Mouse (Mus musculus): ENCODE results near the gene Sgf29. TPM values are rescaled to one million over a fixed set of nuclear protein-coding genes. Genes with fewer than 3 reads are reported as not detected.
"Not testable (repeated sequence)": the region's sequence is repeated elsewhere in the genome, so short reads cannot be mapped to it uniquely, and the experiment has no call there.

Sgf29 gene
- polyA plus RNA-seq, 1 experiment, result 36.4 TPM

DNA sequence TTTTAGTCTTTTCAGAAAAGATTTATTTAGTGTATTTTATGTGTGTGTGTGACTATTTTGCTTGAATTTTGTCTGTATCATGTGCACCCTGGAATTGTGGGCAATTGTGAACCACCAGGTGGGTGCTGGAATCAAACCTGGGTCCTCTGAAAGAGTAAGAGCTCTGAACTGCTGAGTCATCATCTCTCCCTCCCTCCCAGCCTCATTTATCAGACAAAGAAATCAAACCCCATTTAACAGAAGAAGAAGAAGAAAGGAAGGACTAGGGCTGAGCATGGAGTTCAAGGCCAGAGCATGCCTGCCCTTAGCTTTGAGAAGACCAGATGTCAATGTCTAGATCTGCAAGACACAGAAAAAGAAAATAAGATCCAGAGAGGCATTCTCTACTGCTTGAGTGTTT, 13.7 kb upstream of the Sgf29 start:
- DNase-seq, result no peak
- no peak for TF ChIP-seq CTCF (IDR thresholded peaks at IDR 0.05; ENCODE audit: insufficient read depth, low read length)
- TF ChIP-seq POLR2A (IDR thresholded peaks at IDR 0.05; ENCODE audit: borderline replicate concordance, extremely low read depth, low read depth, low read length), result no peak
- Histone ChIP-seq H3K4me3 (replicated peaks; ENCODE audit: extremely low read depth, low read depth, low read length) (no peak overlapping the region), H3K4me1 (ENCODE audit: control insufficient read depth, insufficient read depth, low read length) (peaks cover 2% of the 10 kb centered on the region; the same call in 1 of the 2 replicates)

DNA sequence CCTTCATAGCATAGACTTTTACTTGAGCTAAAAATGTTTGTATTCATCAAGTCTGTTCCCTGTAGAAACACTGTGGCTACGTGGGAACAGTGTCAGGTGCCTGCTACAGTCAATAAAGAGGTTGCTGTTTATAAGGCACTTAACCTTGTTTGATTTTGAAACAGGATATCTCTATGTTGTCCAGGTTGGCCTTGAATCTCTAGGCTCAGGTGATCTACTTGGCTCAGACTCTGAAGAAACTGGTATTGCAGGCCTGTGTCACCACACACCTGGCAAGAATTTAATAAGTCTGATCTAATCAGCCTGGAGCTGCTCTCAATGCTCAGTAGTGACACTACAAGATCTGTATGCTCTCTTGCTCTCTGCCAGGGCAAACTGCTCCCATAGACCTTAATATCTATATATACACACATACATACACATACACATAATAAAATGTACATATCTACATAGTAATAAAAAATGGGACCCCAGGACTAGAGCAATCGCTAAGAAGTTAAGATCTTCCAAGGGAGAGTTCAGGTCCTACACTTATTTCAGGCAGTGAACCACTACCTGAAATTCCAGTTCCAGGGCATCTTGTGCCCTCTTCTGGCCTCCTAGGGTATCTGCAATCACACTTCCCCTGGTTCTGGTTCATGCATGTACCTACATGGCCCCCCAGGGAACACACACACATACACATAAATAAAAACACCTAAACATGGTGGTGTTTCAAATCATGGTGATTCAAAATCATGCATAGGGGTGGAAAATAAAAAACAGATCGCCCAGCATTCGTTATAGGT, 12.2 kb upstream of the Sgf29 start:
- DNase-seq, result peak; percentile 42
- H3K4me1 ChIP-seq (ENCODE audit: control insufficient read depth, insufficient read depth, low read length), result no peaks in the 10 kb centered on the region; the same call in 1 of the 2 replicates
- TF ChIP-seq CTCF (IDR thresholded peaks at IDR 0.05; ENCODE audit: insufficient read depth, low read length) (peak; percentile 56), POLR2A (IDR thresholded peaks at IDR 0.05; ENCODE audit: borderline replicate concordance, extremely low read depth, low read depth, low read length) (no peak)
- 24% methylated on average over 4 of the region's 4 CpGs for WGBS
- H3K4me3 ChIP-seq (replicated peaks; ENCODE audit: extremely low read depth, low read depth, low read length), result no peak overlapping the region

- TF ChIP-seq POLR2A (IDR thresholded peaks at IDR 0.05; ENCODE audit: borderline replicate concordance, extremely low read depth, low read depth, low read length), result no peak
- TF ChIP-seq CTCF (IDR thresholded peaks at IDR 0.05; ENCODE audit: insufficient read depth, low read length), result no peak
- no peak overlapping the region for H3K4me3 ChIP-seq (replicated peaks; ENCODE audit: extremely low read depth, low read depth, low read length)
- H3K4me1 ChIP-seq (ENCODE audit: control insufficient read depth, insufficient read depth, low read length), result no peaks in the 10 kb centered on the region
- WGBS, result 51% methylated on average over 5 of the region's 5 CpGs
- no peak for DNase-seq
Observed at GRCm38 (mm10) chr7:126642545-126643243, 6.4 kb upstream of the Sgf29 start.

DNA sequence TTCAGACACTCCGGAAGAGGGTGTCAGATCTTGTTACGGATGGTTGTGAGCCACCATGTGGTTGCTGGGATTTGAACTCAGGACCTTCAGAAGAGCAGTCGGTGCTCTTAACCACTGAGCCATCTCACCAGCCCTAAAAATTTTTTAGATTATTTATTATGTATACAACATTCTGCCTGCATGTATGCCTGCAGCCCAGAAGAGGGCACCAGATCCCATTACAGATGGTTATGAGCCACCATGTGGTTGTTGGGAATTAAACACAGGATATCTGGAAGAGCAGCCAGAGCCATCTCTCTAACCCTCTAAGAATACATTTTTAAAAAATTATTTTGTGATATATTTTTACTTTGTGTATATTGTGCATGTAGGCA, 5.9 kb upstream of the Sgf29 start:
- WGBS, result 14% methylated on average over 3 of the region's 3 CpGs
- not testable (repeated sequence) for DNase-seq; H3K4me3 ChIP-seq (replicated peaks; ENCODE audit: extremely low read depth, low read depth, low read length); H3K4me1 ChIP-seq (ENCODE audit: control insufficient read depth, insufficient read depth, low read length)
- peak; percentile 40 for TF ChIP-seq CTCF (IDR thresholded peaks at IDR 0.05; ENCODE audit: insufficient read depth, low read length)

GRCm38 (mm10) chr7:126644345-126644744, 4.8 kb upstream of the Sgf29 start:
- no peaks in the 10 kb centered on the region for H3K4me1 ChIP-seq (ENCODE audit: control insufficient read depth, insufficient read depth, low read length)
- DNase-seq, result no peak
- no peak overlapping the region for H3K4me3 ChIP-seq (replicated peaks; ENCODE audit: extremely low read depth, low read depth, low read length)
- 65% methylated on average over 3 of the region's 3 CpGs for WGBS
- TF ChIP-seq CTCF (IDR thresholded peaks at IDR 0.05; ENCODE audit: insufficient read depth, low read length) (no peak), POLR2A (IDR thresholded peaks at IDR 0.05; ENCODE audit: borderline replicate concordance, extremely low read depth, low read depth, low read length) (no peak)

DNA sequence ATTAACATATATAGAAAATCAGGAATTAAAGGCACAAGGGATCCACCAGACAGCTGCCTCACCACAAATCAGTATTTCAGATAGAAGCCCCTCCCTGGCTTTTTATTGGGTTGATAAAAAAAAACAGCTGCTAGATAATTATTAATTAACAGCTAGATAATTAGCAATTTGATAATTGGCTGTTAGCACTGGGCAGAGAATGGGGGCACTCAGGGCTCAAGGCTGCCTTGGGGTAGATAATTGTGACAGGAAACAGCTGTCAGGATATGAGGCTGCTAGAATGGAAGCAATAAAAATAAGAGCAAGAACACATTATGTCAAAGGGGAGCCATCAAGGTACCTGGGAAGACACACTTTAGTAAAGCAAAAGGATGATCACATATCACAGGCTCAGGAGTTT, 4.2 kb upstream of the Sgf29 start:
- no peak for TF ChIP-seq CTCF (IDR thresholded peaks at IDR 0.05; ENCODE audit: insufficient read depth, low read length)
- TF ChIP-seq POLR2A (IDR thresholded peaks at IDR 0.05; ENCODE audit: borderline replicate concordance, extremely low read depth, low read depth, low read length), result no peak

GRCm38 (mm10) chr7:126645708-126646107, 3.4 kb upstream of the Sgf29 start:
- no peaks in the 10 kb centered on the region for H3K4me1 ChIP-seq (ENCODE audit: control insufficient read depth, insufficient read depth, low read length)
- DNase-seq, result no peak
- H3K4me3 ChIP-seq (replicated peaks; ENCODE audit: extremely low read depth, low read depth, low read length), result no peak overlapping the region
- no peak for TF ChIP-seq POLR2A (IDR thresholded peaks at IDR 0.05; ENCODE audit: borderline replicate concordance, extremely low read depth, low read depth, low read length)
- no peak for TF ChIP-seq CTCF (IDR thresholded peaks at IDR 0.05; ENCODE audit: insufficient read depth, low read length)
- 45% methylated on average over 5 of the region's 5 CpGs for WGBS

More for the DNA sequence above, 4.2 kb upstream of the Sgf29 start:
- no peaks in the 10 kb centered on the region for H3K4me1 ChIP-seq (ENCODE audit: control insufficient read depth, insufficient read depth, low read length)
- no peak overlapping the region for H3K4me3 ChIP-seq (replicated peaks; ENCODE audit: extremely low read depth, low read depth, low read length)
- no peak for DNase-seq

DNA sequence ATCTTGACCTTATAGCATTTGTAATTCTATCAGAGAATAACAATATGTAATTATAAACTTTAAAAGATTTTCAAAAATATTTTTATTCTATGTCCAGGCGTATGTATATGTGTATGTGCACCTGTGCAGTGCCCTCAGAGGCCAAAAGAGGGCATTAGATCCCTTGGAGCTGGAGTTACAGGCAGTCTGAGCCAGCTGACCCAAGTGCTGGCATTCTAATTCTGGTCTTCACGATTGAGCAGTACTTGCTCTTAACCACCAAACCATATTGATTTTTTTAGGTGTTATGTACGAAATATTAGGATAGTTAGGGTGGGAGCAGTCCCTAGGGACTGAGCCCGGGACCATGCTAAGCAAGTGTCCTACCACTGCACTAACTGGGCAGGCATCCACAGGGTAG, 623 bp upstream of the Sgf29 start:
- no peak for TF ChIP-seq POLR2A (IDR thresholded peaks at IDR 0.05; ENCODE audit: borderline replicate concordance, extremely low read depth, low read depth, low read length)
- TF ChIP-seq CTCF (IDR thresholded peaks at IDR 0.05; ENCODE audit: insufficient read depth, low read length), result peak; percentile 17; the same call in 1 of the 2 replicates
- Histone ChIP-seq H3K4me1 (ENCODE audit: control insufficient read depth, insufficient read depth, low read length) (no peaks in the 10 kb centered on the region), H3K4me3 (replicated peaks; ENCODE audit: extremely low read depth, low read depth, low read length) (no peak overlapping the region)
- DNase-seq, result no peak
- 75% methylated on average over 4 of the region's 4 CpGs for WGBS

DNA sequence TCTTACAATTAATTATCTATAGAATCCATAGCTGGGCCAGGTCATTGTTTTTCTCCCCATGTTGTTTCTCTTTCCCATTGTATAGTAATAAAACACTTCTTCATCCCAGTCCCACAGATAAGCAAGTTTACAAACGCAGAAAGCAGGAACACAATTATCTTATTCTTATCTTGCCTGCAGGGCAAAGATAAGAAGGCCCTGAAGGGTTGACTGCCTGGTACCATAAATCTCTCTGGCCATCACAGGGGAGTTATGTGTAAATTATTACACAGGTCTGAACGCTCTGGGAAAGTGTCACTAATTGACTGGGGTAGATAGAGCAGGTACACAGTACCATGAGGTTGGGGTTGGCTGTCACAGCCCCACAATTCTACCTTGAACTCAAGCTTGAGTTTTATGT, 1.7 kb downstream of the Sgf29 start:
- TF ChIP-seq POLR2A (IDR thresholded peaks at IDR 0.05; ENCODE audit: borderline replicate concordance, extremely low read depth, low read depth, low read length) (no peak), CTCF (IDR thresholded peaks at IDR 0.05; ENCODE audit: insufficient read depth, low read length) (no peak)
- no peak for DNase-seq
- no peak overlapping the region for H3K4me3 ChIP-seq (replicated peaks; ENCODE audit: extremely low read depth, low read depth, low read length)
- H3K4me1 ChIP-seq (ENCODE audit: control insufficient read depth, insufficient read depth, low read length), result peaks cover under 1% of the 10 kb centered on the region
- WGBS, result 34% methylated on average over 2 of the region's 2 CpGs

GRCm38 (mm10) chr7:126653991-126654390, 4.9 kb downstream of the Sgf29 start:
- no peak for TF ChIP-seq POLR2A (IDR thresholded peaks at IDR 0.05; ENCODE audit: borderline replicate concordance, extremely low read depth, low read depth, low read length)
- TF ChIP-seq CTCF (IDR thresholded peaks at IDR 0.05; ENCODE audit: insufficient read depth, low read length), result no peak
- no peak for DNase-seq
- WGBS, result 59% methylated on average over 2 of the region's 2 CpGs
- H3K4me3 ChIP-seq (replicated peaks; ENCODE audit: extremely low read depth, low read depth, low read length), result no peak overlapping the region
- peaks cover 2% of the 10 kb centered on the region for H3K4me1 ChIP-seq (ENCODE audit: control insufficient read depth, insufficient read depth, low read length)

Measured in lung, adult 2 months (tissue).